Mouse (Mus musculus): Measurements from ENCODE around the gene Rfxap.

Rfxap gene

DNA sequence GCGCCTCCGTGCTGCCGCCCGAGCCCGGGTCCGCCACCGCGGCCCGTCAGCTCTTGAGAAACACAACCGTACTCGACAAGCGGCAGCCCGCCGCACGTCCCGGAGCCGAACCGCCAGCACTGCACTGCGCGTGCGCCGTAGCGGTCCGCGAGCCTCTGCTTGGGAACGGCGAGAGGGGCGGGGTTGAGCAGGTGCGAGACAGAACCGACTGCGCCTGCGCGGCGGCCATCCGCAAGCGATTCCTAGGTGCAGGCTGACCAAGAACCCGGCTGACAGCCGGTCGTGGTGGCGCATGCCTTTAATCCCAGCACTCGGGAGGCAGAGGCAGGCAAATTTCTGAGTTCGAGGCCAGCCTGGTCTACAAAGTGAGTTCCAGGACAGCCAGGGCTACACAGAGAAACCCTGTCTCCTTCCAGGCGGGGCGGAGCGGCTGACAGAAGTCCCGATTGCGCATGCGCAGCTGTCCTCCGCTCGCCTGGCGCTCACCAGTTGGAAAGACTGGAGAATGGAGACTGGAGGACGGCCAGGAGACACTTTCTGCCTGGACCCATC, at the start of gene Rfxap:
Rfxap (minus strand) TSS at position 126 of the 552 bp plus-strand sequence.
- peak; percentile 92 to 93 for DNase-seq (ENCODE audit: low spot score in 2 of 2)

DNA sequence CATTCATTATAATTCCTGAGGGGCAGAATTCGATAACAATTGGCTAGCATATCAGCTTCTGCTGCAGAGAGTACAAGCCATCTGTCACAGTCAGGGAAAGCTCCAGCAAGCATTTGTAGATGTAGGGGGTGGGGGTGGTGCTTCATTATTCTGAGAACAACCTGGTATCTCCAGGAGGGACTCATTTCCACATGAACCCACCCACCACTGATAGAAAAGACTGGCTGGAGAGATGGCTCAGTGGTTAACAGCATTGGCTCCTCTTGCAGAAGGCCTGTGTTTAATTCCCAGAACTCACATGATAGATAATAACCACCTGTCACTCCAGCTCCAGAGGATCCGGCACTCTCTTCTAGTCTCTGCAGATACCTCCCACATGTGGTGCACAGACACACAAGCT, 27.8 kb upstream of the Rfxap start:
- no peak for DNase-seq (ENCODE audit: low spot score in 2 of 2)

DNA sequence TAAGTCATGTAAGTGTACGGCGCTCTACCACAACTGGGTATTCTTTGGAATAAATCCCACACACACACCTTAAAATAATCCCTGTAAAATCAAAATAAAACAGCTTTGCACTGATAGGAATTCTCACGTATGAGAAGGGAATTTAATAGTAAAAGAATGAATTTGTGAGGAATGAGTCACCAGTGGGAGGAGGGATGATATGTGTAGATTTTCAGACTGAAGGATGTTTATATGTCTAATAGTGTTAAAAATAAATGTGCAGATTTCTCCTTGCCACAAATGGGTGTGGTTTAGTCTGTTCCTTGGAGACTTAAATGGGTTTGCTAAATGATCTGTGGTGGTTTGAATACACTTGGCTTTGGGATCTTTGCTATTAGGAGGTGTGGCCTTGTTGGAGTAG, 24.9 kb upstream of the Rfxap start:
- no peak for DNase-seq (ENCODE audit: low spot score in 2 of 2)

DNA sequence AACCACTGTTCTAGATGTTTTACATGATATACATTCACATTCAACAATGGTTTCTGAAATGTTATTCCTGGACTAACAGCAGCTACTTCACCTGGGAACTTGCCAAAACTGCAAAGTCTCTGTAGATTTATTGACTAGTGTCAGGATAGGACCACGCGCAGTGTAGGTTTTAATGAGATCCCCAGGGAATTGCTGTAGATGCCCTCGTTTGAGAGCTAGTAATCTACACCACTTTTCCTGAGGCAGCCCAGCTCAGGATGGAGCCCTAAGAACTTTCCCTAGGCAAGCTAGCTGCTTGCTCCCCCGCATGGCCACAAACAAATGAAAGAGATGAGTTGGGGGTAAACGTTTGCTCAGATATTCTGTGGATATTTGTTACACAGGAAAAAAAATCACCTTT, 14.9 kb upstream of the Rfxap start:
- no peak for DNase-seq (ENCODE audit: low spot score in 2 of 2)

DNA sequence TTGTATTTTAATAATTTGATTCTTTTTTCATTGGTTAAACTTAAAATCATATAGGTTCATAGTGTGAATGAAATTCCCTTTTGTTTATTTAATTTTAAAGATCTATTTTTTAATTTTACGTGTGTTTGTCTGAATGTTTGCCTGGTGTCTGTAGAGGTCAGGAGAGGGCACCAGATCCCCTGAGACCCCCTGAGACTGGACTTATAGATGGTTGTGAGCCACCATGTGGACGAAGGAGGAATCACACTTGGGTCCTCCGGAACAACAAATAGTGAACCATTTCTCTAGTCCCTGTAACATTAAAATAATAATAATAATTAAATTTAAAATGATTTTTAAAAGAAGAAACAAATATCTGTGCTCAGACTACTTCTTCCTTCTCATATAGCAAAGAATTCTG, 7.7 kb upstream of the Rfxap start:
- peak; percentile 39 to 47 for DNase-seq (ENCODE audit: low spot score in 2 of 2)

DNA sequence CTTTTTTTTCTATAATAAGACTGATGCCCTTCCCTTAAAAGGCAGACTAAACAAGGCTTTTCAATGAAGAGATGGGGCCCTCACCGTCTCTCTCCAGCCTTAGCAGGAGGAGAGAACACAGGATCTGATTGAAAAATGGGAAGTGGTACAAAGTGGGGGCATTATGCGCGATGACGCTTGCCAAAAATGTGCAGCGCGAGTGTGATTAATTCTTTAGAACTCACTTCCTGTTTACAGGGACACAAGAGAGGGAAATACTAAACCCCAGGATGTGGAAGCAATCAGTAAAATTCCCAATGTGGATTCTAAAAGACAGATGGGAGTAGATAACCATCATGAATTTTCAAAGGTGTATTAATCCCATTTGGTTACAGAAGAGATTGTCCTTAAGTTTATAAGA, 7.0 kb upstream of the Rfxap start:
- no peak for DNase-seq (ENCODE audit: low spot score in 2 of 2)

DNA sequence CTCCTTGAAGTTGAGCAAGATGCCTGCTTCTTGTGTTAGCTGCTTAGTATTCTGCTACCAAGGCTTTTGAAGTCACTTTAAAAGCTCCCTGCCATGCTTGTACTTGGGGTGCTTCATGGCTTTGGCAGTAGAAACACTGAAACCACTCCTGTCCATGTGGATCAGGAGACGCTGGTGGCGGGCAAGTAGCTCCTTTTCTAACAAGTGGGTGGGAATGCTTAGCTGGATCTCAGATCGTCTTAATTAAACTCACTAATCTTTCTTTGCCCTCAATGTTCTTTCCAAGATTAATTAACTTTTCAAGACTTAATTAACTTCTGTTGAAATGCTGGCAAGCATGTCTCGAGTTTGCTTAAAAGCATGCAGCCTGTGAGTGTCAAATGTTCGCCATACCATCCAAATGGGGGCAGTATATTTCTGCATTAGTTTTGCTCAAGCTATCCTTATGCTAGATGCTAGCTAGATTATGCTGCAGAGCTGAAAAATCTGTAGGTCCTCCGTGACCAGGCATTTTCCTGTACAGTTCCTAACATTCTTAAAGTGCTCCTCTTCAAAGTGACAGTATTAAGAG, 5.9 kb upstream of the Rfxap start:
- DNase-seq (ENCODE audit: low spot score in 2 of 2) = no peak

DNA sequence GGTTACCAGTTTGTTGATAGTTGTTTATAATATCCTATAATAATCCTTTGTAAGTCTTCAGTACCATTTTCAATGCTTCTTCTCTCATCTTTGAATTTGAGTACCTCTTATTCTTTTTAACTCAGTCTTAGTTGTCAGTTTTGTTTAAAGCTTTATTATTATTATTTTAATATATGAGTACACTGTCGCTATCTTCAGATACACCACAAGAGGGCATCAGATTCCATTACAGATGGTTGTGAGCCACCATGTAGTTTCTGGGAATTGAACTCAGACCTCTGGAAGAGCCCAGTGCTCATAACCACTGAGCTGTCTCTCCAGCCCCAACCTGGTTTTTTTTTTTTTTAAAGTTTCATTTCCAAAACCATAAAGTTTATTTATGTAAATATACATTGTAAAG, 4.0 kb upstream of the Rfxap start:
- no peak for DNase-seq (ENCODE audit: low spot score in 2 of 2)

DNA sequence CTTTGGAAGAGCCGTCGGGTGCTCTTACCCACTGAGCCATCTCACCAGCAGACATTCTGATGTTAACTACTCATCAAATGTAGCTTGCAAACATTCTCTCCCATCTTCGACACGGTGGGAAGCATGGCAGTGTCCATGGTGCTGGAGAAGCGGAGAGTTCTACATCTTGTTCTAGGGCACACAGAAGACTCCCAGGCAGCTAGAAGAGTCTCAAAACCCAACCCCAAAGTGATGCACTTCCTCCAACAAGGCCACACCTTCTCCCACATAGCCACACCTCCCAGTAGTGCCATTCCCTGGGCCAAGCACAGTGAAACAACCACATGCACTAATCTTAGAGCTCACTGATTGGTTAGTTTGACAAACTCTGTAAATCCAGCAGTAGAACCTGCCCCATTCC, 1.5 kb upstream of the Rfxap start:
- DNase-seq (ENCODE audit: low spot score in 2 of 2) = peak in 1 of 2 experiments; percentile 8

DNA sequence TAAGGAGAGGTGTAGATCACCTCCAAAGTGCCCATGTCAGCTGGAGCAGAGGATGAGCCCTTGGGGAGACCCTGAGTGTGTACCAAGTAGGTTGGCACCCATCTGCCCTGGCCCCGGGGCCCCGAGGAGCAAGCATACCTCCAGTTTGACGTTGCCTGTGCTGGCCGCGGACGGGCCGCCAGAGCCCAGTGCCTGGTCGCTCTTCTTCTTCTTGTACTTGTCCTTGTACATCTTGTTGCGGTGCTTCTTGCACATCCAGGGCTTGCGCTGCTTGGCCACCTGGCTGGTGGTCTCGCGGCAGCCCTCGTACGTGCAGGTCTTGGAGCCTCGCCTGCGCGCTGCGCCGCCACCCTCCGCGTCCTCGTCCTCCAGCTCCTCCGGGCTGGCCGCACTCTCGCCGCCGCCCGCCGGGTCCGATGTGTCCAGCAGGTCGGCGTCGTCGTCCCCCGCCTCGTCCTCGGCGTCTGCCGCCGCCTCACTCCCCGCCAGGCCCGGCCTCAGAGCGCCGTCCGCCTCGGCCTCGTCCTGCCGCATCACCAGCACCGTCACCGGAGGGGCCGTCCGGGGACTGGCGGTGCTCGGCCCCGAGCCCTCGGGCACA, 430 bp downstream of the Rfxap start:
- peak in 1 of 2 experiments; percentile 20 for DNase-seq (ENCODE audit: low spot score in 2 of 2)

DNA sequence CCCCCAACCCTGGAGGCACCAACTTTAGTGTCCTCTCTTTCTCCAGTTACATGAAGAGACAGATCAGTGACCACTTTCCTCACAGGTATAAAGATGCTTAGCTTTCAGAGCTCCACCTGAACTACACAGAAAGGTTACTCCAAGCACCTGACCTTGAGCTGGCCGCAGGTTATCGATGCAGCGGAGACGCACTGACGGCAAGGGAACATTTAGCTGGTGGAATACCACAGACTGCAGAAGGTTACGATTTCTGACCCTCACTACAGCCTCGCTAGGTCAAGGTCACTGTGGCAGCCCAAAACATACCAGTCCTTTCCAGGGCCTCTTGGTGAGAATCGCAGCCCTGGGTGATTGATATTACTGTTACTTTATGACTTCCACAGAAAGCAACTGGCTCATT, 3.9 kb downstream of the Rfxap start:
- no peak for DNase-seq (ENCODE audit: low spot score in 2 of 2)

DNA sequence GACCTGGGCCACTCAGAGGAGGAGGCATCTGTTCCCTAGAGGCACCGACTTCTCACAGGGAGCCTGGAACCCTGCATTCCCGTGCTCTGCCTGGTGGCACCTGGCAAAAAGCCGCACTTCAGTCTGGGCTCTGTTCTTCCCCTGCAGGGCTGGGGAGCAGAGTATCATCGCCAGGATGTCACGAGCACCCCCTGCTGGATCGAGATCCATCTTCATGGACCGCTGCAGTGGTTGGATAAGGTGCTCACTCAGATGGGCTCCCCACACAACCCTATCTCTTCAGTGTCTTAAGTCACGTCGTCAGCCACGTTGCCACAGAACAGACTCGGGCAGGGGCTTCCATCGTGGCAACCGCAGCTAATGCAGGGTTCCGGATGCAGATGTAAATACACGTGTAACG, 10.4 kb downstream of the Rfxap start:
- DNase-seq (ENCODE audit: low spot score in 2 of 2) = no peak

DNA sequence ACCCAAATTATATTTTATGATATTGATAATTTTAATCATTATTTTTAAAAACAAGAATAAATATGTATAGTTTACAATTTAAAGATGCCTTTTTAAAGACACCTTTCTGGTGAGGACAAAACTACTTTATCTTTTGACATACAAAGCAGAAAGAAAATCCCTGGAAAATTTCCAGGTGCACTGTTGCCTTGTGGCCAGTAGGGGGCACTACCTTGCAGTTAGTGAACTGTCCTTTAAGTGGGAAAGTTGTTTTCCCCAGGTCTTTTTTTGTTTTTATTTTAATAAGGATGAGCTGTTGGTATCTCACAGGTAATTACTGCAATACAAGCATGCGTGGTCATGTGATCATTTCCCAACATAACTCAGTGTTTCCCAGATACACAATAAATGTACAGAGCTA, 11.8 kb downstream of the Rfxap start:
- DNase-seq (ENCODE audit: low spot score in 2 of 2) = no peak

DNA sequence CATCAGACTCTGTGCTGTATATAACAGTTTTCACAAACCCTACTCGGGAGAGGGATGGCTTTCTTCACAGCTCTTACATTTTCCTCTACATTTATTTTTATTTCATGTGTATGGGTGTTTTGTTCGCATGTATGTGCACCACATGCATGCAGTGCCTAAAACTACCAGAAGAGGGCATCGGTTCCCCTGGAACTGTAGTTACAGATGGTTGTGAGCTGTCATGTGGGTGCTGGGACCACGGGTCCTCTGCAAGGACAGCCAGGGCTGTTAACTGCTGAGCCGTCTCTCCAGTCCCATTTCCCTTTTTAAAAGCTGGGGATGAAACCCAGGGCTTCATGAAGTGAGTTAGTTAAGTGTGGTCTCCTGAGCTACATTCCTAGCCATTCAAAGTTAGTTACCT, 12.2 kb downstream of the Rfxap start:
- no peak for DNase-seq (ENCODE audit: low spot score in 2 of 2)

DNA sequence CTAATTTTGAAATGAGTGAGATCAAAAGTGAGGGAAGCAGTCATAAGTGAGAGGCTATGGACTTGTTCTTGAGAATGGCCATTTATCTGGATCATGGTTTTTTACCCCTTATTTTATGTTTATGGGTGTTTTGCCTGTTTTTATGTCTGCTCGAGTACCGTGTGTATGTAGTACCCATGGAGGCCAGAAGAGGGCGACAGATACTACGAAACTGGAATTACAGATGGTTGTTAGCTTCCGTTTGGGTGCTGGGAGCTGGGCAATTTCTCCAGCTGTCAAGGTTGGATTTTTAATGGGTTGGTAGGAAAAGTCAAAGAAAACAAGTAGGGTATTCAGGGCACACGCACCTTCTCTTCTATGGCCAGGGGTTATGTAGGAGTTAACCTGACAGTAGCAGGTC, 13.8 kb downstream of the Rfxap start:
- no peak for DNase-seq (ENCODE audit: low spot score in 2 of 2)

DNA sequence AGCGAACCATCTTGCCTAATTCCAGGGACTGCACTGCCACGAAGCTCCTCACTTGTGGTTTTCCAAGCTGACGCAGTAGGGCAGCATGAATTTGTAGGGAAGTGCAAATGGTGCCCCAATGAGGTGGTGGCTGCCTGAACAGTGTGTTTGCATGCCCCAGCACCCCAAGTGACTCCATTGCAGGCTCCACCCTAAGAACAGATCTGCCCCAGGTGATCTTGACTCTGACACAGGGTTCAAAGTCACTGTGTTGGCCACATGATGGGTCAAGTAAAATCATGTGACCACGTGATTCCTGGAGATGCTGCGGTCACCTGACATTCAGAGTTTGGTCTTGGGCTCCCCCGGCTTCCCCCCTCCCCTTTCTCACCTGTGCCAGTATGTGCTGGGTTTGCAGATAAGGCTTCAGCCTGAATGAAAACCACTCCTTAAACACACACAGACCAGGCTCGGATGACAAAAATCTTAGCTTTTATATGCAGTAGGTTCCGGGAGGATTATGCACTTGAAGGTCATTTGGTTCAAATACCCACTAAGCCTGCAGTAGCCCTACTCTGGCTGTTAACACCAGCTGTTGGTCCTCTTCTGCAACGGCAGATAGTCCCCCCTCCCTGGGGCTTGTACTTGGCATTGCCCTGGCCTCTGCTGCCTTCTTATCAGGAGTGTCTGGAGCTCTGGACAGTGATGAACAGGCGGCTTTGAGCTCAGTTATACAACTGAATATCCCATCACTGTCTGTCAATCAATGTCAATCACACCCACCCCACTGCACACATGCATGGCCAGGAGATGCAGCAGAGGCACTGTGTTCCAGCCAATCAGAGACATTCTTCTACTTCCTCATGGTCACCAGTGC, 15.5 kb downstream of the Rfxap start:
- no peak for DNase-seq (ENCODE audit: low spot score in 2 of 2)

DNA sequence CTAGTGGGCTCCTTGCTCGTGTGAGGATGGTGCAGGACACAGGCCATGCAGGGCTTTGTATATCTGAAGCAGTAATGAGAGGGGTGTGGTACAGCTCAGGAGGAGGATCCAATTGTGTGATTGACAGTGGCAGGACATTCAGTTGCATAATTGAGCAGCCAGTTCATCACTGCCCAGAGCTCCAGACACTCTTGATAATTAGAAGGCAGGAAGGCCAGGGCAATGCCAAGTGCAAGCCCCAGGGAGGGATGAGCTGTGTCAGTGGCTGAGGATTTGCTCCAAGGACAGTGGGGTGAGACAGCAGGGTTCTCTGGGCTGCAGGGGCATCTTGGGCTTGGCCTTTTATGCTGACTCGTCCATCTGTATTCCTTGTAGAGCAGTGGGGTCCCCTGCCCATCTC, 17.0 kb downstream of the Rfxap start:
- DNase-seq (ENCODE audit: low spot score in 2 of 2) = no peak

DNA sequence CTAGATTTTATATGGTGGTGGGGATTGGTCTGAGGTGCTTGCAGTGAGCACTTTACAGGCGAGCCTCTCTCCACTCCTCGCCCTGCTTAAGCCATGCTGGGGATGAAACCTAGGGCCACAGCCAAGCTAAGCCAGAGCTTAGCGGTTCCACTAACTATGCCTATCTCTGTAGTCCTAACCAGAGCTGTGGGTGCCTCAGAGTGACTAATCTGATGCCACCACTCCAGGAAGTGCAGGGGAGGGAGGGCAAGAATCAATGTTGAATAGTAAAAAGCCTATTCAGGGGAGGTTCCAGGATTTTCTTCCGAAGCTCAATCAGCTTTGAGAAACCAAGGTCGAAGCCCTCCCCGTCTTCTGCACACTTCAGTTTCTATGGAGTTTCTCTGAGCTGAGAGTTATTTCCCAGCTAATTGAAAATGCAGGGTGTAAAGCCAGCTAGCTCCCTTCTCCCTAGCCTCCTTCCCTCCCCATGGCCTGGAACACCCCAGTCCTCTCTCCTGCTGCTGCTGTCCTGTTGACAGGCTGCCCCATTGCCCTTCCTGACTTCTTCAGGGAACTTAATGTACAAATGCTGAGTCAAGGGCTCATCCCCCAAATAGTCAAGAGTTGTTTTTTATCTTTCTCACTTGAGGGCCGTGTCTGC, 31.5 kb downstream of the Rfxap start:
- DNase-seq (ENCODE audit: low spot score in 2 of 2) = no peak

DNA sequence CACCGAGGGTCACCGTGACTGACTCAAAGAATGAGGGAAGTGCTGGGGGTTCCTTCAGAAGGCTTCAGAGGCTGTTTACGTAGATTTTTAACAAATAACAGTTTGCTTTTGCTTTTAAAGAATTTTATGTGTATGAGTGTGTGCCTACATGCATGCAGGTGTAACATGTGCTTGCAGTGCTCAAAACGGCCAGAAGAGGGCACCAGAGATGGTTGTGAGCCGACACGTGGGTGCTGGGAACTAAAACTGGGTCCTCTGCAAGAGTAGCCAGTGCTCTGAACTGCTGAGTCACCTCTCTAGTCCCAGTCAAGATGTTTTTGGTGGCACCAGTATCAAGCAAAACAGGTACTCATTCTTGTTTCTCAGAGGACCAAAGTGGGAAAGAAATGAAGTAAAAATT, 34.0 kb downstream of the Rfxap start:
- DNase-seq (ENCODE audit: low spot score in 2 of 2) = no peak

DNA sequence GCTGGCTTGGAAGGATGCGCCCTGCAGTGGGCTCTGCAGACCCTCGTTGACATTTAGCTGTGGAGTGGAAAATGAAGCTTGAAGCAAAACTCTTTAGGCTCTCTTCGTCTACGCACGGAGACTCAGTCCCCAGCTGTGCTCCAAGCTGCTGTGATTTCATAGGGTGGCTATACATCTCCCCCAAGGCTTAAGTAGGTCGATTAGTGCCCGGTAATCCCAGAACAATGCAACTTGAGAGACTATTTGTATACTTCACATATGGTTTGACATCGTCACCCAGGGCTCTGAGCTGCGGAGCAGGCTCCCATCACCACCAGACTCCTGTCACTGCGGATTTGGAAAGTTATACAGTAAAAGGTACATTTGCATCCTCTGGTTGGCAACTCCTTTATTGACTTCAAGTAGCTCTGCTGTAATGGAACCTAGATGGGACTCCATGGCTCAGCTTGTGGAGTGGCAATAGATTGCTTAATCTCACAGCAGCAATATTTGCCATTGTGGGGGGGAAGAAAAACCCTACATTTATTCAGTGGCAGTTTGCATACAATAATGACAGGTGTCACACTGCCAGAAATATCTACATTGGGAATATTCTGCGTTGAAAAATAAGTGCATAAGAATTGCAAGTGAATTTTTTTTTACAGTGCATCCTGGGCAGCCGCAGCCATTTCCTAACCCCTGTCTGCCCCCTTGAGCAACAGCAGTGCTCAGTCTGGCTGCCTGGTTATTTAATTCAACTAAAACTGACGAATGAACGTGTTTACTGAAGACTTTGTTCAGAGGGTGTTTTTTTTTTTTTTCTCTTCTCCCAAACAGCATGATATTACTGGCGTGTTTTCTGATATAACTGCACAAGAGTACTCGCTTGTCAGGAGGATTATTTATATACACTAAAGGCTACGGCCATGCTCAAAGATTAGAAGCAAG, 38.0 kb downstream of the Rfxap start:
- no peak for DNase-seq (ENCODE audit: low spot score in 2 of 2)

DNA sequence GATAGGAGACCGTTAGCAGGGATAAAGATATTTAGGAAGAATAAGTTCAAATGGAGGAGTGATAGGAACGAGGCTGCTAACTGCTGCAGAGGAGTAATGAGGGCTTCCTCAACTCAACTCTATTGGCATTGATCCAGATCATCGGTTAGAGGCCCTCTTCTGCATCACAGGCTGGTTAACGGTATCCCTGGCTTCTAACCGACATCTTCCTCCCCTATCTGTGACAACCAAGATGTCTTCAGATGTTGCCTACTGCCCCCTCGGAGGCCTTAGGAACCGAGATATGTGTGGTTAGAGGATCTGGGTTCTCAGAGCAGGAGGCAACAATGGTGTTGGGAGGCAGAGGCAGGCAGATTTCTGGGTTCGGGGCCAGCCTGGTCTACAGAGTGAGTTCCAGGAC, 39.0 kb downstream of the Rfxap start:
- DNase-seq (ENCODE audit: low spot score in 2 of 2) = no peak
